Mouse (Mus musculus) liver, adult 2 months (tissue): ENCODE data around the gene Ccser2.
"Not testable (repeated sequence)": the region's sequence is repeated elsewhere in the genome, so short reads cannot be mapped to it uniquely, and the experiment has no call there.

Source experiments
- CTCF ChIP-seq: fragments of 200-500 bp; IDR thresholded peaks from 2 replicates; pipeline ENCODE4 v1.5.1; 2011; ENCODE audit warnings: low read depth, low read length, control low read depth
- POLR2A ChIP-seq: fragments of 200-500 bp; IDR thresholded peaks from 2 replicates; pipeline ENCODE4 v1.6.1; 2011; ENCODE audit warnings: low read length, control low read depth; ENCODE audit not compliant: insufficient read depth; ENCODE audit errors: extremely low read depth

DNA sequence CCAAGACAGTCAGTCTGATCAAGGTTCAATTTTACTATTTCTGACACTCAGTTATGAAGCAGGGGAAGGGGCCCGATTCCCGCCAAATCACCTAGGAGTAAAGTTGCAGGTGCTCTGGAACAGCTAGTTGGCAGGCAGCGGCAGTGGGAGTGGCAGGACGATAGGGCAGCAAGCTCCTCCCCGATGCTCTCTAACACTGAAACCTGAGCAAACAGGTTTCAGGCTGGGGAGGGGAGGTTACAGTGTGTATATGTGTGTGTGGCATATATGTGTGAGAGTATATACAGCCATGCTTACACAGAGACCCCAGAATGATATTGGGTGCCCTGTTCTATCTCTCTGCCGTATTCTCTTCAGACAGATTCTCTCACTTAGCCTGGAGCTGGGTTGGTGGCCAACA, 32.2 kb upstream of the Ccser2 start:
- not testable (repeated sequence) for TF ChIP-seq POLR2A, CTCF
